Mouse (Mus musculus) hindbrain, embryonic 14.5 days (tissue): ENCODE data around the gene Slc6a17. TPM values are rescaled to one million over a fixed set of nuclear protein-coding genes. Genes with fewer than 3 reads are reported as not detected.

Source experiments
- ATAC-seq: fragments of 200-750 bp; cut with Nextera tagmentation; 2 replicates; pipeline ENCODE4 v1.8.0; 2017; ENCODE audit warnings: moderate number of reproducible peaks, mild to moderate bottlenecking, moderate TSS enrichment, moderate library complexity; ENCODE audit not compliant: low FRiP score
- DNase-seq: peaks from one replicate; pipeline ENCODE4 v3.0.0-alpha.2; 2015; ENCODE audit warnings: low spot score
- H3K27ac ChIP-seq: fragments of 300-500 bp; sonication (generic); 2 replicates; pipeline ENCODE4 v1.5.1; 2014; ENCODE audit warnings: mild to moderate bottlenecking, moderate library complexity
- H3K27me3 ChIP-seq: fragments of 300-500 bp; sonication (generic); 2 replicates; pipeline ENCODE4 v1.6.1; 2014; ENCODE audit warnings: mild to moderate bottlenecking, low read length, mixed read lengths; ENCODE audit not compliant: control insufficient read depth, insufficient read depth
- H3K36me3 ChIP-seq: fragments of 300-500 bp; sonication (generic); replicated peaks from 2 replicates; pipeline ENCODE4 v1.6.1; 2014; ENCODE audit not compliant: control insufficient read depth, insufficient read depth
- H3K4me1 ChIP-seq: fragments of 300-500 bp; sonication (generic); replicated peaks from 2 replicates; pipeline ENCODE4 v1.6.1; 2014; ENCODE audit warnings: antibody characterized with exemption, low read length, mixed read lengths; ENCODE audit not compliant: control insufficient read depth, insufficient read depth
- H3K4me2 ChIP-seq: fragments of 300-500 bp; sonication (generic); replicated peaks from 2 replicates; pipeline ENCODE4 v1.6.1; 2014; ENCODE audit warnings: mild to moderate bottlenecking, moderate library complexity
- H3K4me3 ChIP-seq: fragments of 300-500 bp; sonication (generic); replicated peaks from 2 replicates; pipeline ENCODE4 v1.5.1; 2014; ENCODE audit warnings: mild to moderate bottlenecking, low read length
- H3K9ac ChIP-seq: fragments of 300-500 bp; sonication (generic); 2 replicates; pipeline ENCODE4 v1.6.1; 2014
- H3K9me3 ChIP-seq: fragments of 300-500 bp; sonication (generic); 2 replicates; pipeline ENCODE4 v1.6.1; 2016; ENCODE audit warnings: low read length; ENCODE audit not compliant: control insufficient read depth
- WGBS: fragments of 180-500 bp; shearing (Covaris S2); extraction: QIAGEN DNeasy Blood & Tissue Kit; methylation state at CpG from one replicate; pipeline ENCODE4 v1.1.7; 2014; 5-methylcytosine and 5-hydroxymethylcytosine counted together
- polyA plus RNA-seq: library from polyadenylated mRNA; unstranded; fragments of >200 nt; fragmentation: Nextera tagmentation; extraction: Ambion mirVana; gene quantifications from 2 replicates; pipeline ENCODE4 v1.2.1, GENCODE M21; 2014

Gene Slc6a17
- polyA plus RNA-seq, 1 experiment from 2014 or later: 15.5 TPM

DNA sequence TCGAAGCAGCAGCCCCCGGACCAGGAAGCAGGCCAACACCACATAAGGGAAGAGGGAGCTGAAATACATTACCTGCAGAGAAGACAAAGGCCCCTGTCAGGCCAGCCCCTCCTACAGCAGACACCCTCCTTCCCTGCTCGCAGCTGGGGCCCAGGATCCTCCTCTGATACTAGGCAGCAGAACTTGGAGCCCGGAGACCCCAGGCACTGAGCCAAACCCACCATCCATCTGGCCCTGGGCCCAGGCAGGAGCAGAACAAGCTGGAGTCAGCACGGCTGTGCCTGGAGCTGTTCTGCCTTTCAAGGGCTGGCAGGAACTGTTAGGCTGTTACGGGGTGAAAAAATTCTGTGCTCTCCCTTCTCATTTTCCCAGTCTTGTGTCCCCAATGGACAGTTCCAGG, 26.4 kb downstream of the Slc6a17 start:
- Histone ChIP-seq H3K9ac (no peak overlapping the region), H3K9me3 (no peaks in the 10 kb centered on the region), H3K27me3 (no peaks in the 10 kb centered on the region), H3K4me1 (peaks cover 16% of the 10 kb centered on the region), H3K4me3 (no peak overlapping the region), H3K4me2 (no peak overlapping the region), H3K27ac (peak overlapping the region; percentile 65), H3K36me3 (no peaks in the 10 kb centered on the region)
- 30% methylated on average over 6 of the region's 6 CpGs for WGBS
- peak; percentile 87 for DNase-seq
- ATAC-seq: peak; percentile 89

DNA sequence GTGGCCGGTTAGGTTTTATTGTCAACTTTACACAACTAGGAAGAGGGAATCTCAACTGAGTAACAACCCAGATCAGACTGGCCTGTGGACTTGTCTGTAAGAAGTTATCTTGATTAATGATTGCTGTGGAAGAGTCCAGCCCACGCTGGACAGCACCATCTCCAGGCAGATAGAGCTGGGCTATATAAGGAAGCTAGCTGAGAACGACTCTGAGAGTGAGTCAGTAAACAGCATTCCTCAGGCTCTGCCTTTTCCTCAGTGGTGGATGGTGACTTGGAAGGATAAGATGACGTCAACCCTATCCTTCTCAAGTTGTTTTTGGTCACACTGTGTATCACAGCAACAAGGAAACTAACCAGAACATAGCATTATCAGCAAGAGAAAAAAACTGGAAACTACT, 29.2 kb downstream of the Slc6a17 start:
- H3K27ac ChIP-seq: no peak overlapping the region
- H3K27me3 ChIP-seq: no peaks in the 10 kb centered on the region
- WGBS: 68% methylated on average over 4 of the region's 4 CpGs
- H3K36me3 ChIP-seq: no peaks in the 10 kb centered on the region
- no peak overlapping the region for H3K9ac ChIP-seq
- 0 out of 2 replicates have a peak, but pooled peaks cover 10% of the 10 kb centered on the region for H3K4me1 ChIP-seq
- H3K4me2 ChIP-seq: no peak overlapping the region
- no peak overlapping the region for H3K4me3 ChIP-seq
- no peaks in the 10 kb centered on the region for H3K9me3 ChIP-seq
- ATAC-seq: no peak
- no peak for DNase-seq

DNA sequence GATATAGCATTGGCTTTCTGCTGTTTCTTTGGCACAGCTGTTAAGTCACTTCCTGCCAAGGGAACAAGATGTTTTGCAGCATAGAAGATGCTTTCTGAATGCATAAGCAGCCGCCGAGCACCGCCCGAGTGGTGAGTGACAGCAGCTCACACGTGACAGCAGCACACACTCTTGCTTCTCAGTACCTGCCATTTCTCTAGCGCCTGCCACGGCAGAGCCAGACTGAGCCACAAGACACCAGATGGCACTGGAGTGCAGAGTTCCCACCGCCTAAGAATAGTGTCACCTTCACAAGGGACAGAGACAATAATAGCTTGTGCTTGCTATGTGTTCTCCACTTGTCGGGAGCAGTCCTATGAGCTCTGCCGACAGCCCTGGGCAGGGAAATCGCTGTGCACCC, 34.5 kb downstream of the Slc6a17 start:
- no peak overlapping the region for H3K4me2 ChIP-seq
- H3K9me3 ChIP-seq: no peaks in the 10 kb centered on the region
- WGBS: 24% methylated on average over 11 of the region's 11 CpGs
- no peak overlapping the region for H3K4me3 ChIP-seq
- no peak overlapping the region for H3K9ac ChIP-seq
- H3K27ac ChIP-seq: no peak overlapping the region
- H3K36me3 ChIP-seq: no peaks in the 10 kb centered on the region
- ATAC-seq: peak; percentile 94
- no peaks in the 10 kb centered on the region for H3K27me3 ChIP-seq
- no peaks in the 10 kb centered on the region for H3K4me1 ChIP-seq
- DNase-seq: peak; percentile 67

DNA sequence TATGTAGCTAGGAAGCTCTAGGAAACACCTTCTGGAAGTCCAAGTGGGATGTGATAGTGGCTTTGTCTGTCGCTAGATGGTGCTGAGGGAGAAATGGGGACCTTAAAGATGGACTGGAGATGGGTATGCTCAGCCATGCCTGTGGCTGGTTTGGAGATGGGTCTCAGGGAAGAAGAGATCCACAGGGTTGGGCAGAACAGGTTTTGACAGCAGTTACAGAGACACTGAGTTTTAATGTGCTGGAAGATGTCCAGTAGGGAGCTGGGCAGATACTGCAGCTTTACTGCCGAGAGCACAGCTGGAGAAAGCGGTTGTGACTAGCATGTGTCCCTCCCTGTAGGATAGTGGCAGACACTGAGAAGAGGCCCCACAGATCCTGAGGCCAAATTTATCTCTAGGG, 37.2 kb downstream of the Slc6a17 start:
- H3K4me3 ChIP-seq: no peak overlapping the region
- H3K27ac ChIP-seq: no peak overlapping the region
- DNase-seq (no peak), ATAC-seq (no peak)
- no peaks in the 10 kb centered on the region for H3K27me3 ChIP-seq
- WGBS: 55% methylated on average over 3 of the region's 3 CpGs
- no peak overlapping the region for H3K9ac ChIP-seq
- H3K36me3 ChIP-seq: no peaks in the 10 kb centered on the region
- no peaks in the 10 kb centered on the region for H3K4me1 ChIP-seq
- no peak overlapping the region for H3K4me2 ChIP-seq
- no peaks in the 10 kb centered on the region for H3K9me3 ChIP-seq

DNA sequence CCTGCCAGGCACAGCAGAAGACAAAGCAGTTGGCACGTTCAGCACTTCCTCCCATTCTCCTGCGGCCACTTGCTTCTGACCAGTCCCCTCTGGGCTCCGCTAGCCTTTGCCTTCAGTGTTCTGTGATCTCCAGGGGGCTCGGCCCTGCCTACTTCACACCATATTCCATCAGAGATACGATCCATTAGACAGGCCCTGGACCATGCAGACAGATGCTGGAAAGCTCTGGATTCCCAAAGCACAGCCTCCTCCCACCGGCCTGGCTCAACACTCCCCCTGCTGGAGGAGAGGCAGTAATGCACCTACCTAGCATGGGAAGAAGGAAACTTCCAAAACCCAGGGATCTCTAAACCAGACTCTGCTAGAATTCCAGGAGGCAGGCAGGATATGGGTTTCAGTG, 45.6 kb downstream of the Slc6a17 start:
- H3K4me3 ChIP-seq: no peak overlapping the region
- peak; percentile 70 for ATAC-seq
- H3K4me1 ChIP-seq: no peaks in the 10 kb centered on the region
- peak; percentile 81 for DNase-seq
- H3K9me3 ChIP-seq: no peaks in the 10 kb centered on the region
- no peak overlapping the region for H3K4me2 ChIP-seq
- no peak overlapping the region for H3K27ac ChIP-seq
- no peaks in the 10 kb centered on the region for H3K36me3 ChIP-seq
- no peak overlapping the region for H3K9ac ChIP-seq
- no peaks in the 10 kb centered on the region for H3K27me3 ChIP-seq
- WGBS: 21% methylated on average over 6 of the region's 6 CpGs

DNA sequence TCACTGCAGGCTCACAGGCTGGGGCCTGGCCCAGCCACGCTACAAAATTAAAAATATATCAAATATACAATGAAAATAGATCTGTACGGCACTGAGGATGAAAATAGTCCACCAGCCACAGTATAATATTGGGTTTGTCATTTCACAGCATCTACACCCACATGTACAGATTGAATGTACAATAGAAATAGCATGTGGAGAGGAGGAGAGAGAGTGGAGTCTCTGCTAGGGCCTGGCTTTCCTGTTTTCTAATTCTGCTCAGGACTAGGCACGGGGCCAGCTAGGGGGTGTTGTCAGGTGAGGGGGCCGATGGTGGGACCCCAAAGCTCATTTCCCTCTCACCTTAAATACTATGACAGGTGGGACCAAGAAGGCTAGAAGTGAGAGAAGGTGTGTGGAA, 48.8 kb downstream of the Slc6a17 start:
- WGBS: 76% methylated on average over 4 of the region's 4 CpGs
- Histone ChIP-seq H3K4me1 (no peaks in the 10 kb centered on the region), H3K9ac (no peak overlapping the region), H3K36me3 (no peaks in the 10 kb centered on the region), H3K27ac (no peak overlapping the region), H3K4me2 (no peak overlapping the region), H3K9me3 (no peaks in the 10 kb centered on the region), H3K27me3 (0 out of 2 replicates have a peak, but pooled peaks cover 5% of the 10 kb centered on the region), H3K4me3 (no peak overlapping the region)
- ATAC-seq (no peak), DNase-seq (no peak)

DNA sequence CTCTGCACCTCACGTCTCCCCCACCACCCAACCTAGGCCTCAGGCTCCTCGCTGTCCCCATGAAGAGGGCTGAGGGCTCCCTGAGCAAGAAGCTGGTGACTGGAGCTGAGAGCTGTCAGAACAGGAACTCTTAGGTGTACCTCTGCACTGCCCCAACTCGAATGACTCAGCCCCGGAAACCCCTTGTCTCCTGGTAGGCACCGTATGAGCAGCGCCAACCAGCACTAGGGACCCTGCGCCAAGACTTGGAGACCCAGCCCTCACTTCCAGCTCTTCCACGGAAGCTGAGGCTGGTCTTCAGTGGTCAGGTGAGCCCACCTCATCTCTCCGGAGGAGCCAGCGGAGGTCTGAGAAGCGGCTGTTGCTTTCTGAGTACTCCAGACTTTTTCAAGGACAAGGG, 49.7 kb downstream of the Slc6a17 start:
- Histone ChIP-seq H3K4me1 (no peaks in the 10 kb centered on the region), H3K36me3 (no peaks in the 10 kb centered on the region), H3K27ac (no peak overlapping the region), H3K9ac (no peak overlapping the region), H3K9me3 (no peaks in the 10 kb centered on the region), H3K4me3 (no peak overlapping the region), H3K4me2 (no peak overlapping the region), H3K27me3 (peaks cover 8% of the 10 kb centered on the region; the same call in 1 of the 2 replicates)
- no peak for ATAC-seq
- no peak for DNase-seq
- WGBS: 84% methylated on average over 11 of the region's 11 CpGs

DNA sequence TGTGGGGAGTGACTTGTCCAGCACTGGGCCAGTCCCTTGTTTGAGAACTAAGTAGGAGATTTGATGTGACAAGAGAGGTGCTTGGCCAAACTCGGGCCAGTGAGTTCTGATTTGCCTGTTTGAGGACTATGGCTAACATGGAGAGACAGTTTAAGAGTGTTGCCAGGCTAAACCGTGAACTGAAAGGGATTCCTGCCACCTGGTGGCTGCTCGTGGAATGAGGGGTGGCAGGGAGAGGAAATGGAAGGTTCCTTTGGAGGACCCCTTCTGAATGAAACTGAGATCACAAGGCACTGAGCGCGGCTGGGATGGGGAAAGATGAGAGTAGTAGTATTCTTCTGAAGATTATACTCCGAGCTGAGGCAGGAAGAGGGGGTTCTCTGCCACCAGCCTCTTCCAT, 51.2 kb downstream of the Slc6a17 start:
- DNase-seq (peak; percentile 90), ATAC-seq (peak; percentile 56)
- H3K9ac ChIP-seq: no peak overlapping the region
- H3K4me3 ChIP-seq: no peak overlapping the region
- no peak overlapping the region for H3K4me2 ChIP-seq
- H3K4me1 ChIP-seq: no peaks in the 10 kb centered on the region
- H3K9me3 ChIP-seq: no peaks in the 10 kb centered on the region
- H3K36me3 ChIP-seq: no peaks in the 10 kb centered on the region
- 7% methylated on average over 6 of the region's 6 CpGs for WGBS
- no peak overlapping the region for H3K27ac ChIP-seq
- peaks cover 22% of the 10 kb centered on the region for H3K27me3 ChIP-seq

DNA sequence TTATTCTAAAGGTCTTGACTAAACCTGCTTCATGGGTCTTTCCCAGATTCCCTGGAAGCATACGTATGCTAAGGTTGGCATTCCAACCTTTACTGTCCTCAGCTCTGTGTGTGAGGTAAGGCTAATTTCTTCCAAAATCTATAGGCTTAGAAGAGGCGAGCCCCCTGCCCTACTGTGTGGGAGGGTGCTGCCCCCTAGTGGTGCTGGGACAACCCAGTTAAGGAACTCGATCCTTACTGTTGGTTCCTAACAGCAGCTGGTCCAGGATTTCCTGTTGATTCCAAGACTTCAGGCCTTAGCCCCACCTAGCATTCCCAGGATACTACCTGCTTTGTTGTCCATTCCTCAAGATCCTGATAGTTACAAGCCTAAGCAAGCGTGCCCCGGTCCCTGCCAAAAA, 55.7 kb downstream of the Slc6a17 start:
- no peak overlapping the region for H3K4me2 ChIP-seq
- 0 out of 2 replicates have a peak, but pooled peaks have one; percentile 42 for ATAC-seq
- peak; percentile 88 for DNase-seq
- no peak overlapping the region for H3K4me3 ChIP-seq
- H3K4me1 ChIP-seq: peaks cover 7% of the 10 kb centered on the region; the same call in 1 of the 2 replicates
- H3K9ac ChIP-seq: no peak overlapping the region
- H3K27ac ChIP-seq: no peak overlapping the region
- H3K36me3 ChIP-seq: no peaks in the 10 kb centered on the region
- H3K9me3 ChIP-seq: no peaks in the 10 kb centered on the region
- peaks cover 66% of the 10 kb centered on the region for H3K27me3 ChIP-seq
- WGBS: 18% methylated on average over 5 of the region's 5 CpGs

DNA sequence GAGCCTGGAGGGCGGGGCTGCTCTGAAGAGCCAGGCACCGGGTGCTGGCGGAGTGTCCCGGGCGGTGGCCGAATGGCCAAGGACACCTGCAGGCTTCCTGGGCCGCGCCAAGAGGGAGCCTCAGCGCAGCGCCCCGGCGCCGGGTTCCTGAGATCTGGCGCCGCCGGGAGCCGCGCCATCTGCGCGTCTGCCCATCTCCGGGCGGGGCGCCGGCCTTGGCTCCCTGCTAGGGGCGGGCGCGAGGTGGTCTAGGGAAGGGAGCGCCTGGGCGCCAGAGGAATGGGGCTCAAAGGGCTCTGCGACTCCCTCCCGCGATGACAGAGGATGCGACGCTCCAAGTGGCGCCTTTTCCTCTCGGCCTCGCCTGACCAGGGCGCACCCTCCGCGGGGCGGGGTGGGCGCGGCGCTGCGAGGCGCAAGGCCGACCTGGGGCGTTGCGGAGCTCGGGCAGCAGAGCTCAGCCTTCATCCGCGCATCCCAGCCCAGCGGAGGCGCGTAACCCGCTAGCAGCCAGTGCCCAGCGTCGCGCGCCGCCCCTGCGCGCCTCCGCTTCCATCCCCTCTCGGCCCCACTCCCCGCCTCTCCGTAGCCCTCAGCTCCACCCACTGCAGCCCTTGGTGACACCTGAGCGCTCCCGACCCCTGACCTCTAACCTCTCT, 57.9 kb downstream of the Slc6a17 start:
- Histone ChIP-seq H3K27ac (no peak overlapping the region), H3K27me3 (peaks cover 83% of the 10 kb centered on the region), H3K9me3 (no peaks in the 10 kb centered on the region), H3K4me3 (peak overlapping the region; percentile 67), H3K4me2 (peak overlapping the region; percentile 99), H3K9ac (peak overlapping the region; percentile 80), H3K36me3 (no peaks in the 10 kb centered on the region), H3K4me1 (peaks cover 7% of the 10 kb centered on the region; the same call in 1 of the 2 replicates)
- WGBS: under 1% methylated on average over 62 of the region's 69 CpGs
- ATAC-seq (peak; percentile 57), DNase-seq (peak; percentile 47)
